Mouse (Mus musculus): ENCODE results near the gene Mki67. TPM values are rescaled to one million over a fixed set of nuclear protein-coding genes. Genes with fewer than 3 reads are reported as not detected.

Gene Mki67
- polyA plus RNA-seq (2014; fragmentation: Illumina TruSeq; extraction: RNeasy Lipid Tissue Mini Kit (QIAGEN cat#74804); ENCODE audit: insufficient read depth, low read depth, low replicate concordance): 0.65 TPM

DNA sequence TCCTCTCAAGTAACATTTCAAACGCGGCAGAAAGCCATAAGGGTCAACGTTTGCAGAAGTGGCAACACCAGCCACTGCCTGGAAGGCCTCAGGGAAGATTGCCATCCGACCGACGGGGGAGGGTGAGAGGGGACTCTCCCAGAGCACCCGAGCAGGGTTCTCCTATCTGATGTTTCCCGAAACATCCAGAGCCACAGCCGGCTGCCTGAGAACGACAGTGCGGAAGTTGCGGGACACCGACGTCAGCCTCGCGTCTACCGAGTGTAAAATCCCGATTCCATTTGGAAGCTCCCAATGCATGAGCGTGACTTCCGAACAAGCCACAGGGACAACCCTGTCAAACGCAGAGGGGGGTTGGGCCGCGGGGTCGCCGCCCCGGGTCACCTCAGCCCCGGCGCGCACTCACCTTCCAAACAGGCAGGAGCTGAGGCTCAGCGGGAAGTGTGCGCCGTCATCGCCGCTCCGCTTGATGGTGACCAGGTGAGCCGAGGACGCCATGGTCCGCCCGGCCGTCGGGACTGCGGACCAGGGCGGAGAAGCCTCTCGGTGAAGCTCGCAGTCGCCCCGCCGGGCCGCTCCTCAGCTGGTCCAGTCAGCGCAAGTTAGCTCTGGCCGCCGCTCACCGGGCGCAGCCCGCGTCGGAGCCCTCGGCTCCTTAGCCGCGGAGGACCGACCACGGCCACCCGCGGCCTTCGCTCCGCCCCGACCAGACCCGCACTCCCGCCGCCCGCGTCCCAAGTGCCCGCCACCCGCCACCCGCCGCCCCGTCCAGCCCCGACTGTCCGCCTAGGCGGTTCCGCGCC is at the start of gene Mki67:
Mki67 (minus strand) TSS at position 720 of the 803 bp plus-strand sequence.

Other genes with a start within 250 kb of the Mki67 start
- not detected for gene Clrn3, start 187.7 kb downstream of the Mki67 start, polyA plus RNA-seq (2014; fragmentation: Illumina TruSeq; extraction: RNeasy Lipid Tissue Mini Kit (QIAGEN cat#74804); ENCODE audit: insufficient read depth, low read depth, low replicate concordance)
- 7.2 TPM for gene Ptpre, start 178.9 kb downstream of the Mki67 start, polyA plus RNA-seq (2014; fragmentation: Illumina TruSeq; extraction: RNeasy Lipid Tissue Mini Kit (QIAGEN cat#74804); ENCODE audit: insufficient read depth, low read depth, low replicate concordance)

Measured in lung, adult 10 weeks (tissue).